Mouse (Mus musculus): ENCODE results near the gene Cdk15.
A peak's percentile ranks its signal among the peaks of the same experiment; 100 is the strongest.

Gene Cdk15

GRCm38 (mm10) chr1:59377312-59377711 is 120.6 kb downstream of the Cdk15 start:
- no peak for DNase-seq (ENCODE audit: low spot score)

DNA sequence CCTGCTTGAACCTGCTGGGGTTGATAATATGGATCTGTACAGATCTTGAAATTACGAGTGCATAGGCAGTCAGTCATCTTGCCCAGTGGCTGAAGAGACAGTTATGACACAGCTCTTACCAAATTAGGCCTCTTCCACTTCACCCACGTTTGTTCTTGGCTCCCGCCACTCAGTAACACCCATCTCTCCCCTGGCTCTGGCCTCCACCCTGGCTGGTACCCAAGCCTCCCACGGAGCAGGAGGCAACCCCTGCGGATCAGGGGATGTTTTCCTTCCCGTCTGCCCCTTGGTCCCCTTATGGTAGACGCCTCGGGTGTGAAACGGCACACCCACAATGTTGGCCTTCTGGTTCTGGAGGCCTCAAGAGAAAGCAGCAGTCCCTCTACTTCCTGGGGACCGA is 124.2 kb downstream of the Cdk15 start:
- DNase-seq (ENCODE audit: low spot score) = no peak

GRCm38 (mm10) chr1:59381483-59381882 is 124.8 kb downstream of the Cdk15 start:
- DNase-seq (ENCODE audit: low spot score) = no peak

- no peak for DNase-seq (ENCODE audit: low spot score)
Observed at GRCm38 (mm10) chr1:59382516-59382915, 125.8 kb downstream of the Cdk15 start.

GRCm38 (mm10) chr1:59383049-59383610 is 126.4 kb downstream of the Cdk15 start:
- DNase-seq (ENCODE audit: low spot score) = no peak

GRCm38 (mm10) chr1:59384400-59384799 is 127.7 kb downstream of the Cdk15 start:
- no peak for DNase-seq (ENCODE audit: low spot score)

- DNase-seq (ENCODE audit: low spot score) = no peak
Observed at GRCm38 (mm10) chr1:59385641-59386040, 128.9 kb downstream of the Cdk15 start.

GRCm38 (mm10) chr1:59387542-59388314 is 131.0 kb downstream of the Cdk15 start:
- DNase-seq (ENCODE audit: low spot score) = no peak

GRCm38 (mm10) chr1:59389181-59389580 is 132.5 kb downstream of the Cdk15 start:
- no peak for DNase-seq (ENCODE audit: low spot score)

- DNase-seq (ENCODE audit: low spot score) = no peak
Observed at GRCm38 (mm10) chr1:59391736-59392135, 135.0 kb downstream of the Cdk15 start.

DNA sequence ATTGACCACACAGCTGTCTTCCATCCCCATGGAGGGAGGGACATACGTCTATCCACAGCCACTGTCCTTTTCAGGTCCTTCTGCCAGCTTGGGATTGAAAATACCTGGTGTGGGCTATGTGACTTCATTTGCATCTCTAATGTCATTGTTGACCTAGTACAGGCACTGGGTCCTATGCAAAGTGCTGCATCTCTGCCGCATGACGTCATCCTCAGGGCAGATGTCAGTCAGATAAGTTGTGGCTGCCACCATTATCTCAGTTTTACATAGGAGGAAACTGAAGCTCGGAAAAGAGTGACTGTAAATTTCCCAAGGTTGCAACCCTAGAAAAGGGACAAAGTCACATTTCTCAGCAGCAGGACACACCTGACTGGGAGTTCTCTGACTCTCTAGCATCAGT is 137.4 kb downstream of the Cdk15 start:
- DNase-seq (ENCODE audit: low spot score) = no peak

DNA sequence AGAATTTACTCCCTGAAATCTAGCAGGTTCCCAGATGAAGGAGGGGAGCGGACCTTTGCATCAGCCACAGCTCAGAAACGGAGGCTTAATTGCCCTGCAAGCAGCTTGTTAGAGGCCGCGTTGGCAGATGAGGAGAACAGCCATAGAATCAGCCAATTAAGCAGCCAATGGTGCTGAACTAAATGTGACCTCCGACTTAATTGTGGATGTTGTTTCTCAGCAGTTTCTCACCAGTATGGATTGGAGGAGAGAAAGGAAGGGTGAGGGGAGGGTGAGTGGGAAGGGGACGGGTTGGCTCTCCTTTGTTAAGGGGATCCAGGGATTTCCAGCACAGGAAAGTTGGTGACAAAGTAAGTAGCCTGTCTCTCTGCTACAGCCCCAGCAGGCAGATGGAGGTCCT is 137.9 kb downstream of the Cdk15 start:
- peak; percentile 63 for DNase-seq (ENCODE audit: low spot score)

DNA sequence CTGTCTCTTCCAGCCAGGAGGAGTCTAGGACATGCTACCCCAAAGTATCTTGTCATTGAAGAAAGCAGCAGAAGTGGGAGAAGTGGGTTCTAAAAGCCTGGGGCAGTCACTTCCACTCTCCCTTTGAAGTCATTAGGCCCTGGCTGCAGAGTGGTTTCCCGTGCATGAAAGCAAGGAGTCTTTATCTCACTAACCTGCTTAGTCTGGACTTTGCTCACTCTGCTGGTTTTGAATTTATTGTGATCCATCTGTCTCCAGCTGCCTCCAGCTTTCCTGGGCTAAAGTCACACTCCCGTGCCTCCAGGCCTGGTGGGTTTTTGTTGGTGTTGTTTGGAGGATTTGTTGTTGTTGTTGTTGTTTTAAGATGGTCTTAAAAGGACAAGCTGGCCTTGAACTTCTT is 139.3 kb downstream of the Cdk15 start:
- no peak for DNase-seq (ENCODE audit: low spot score)

- no peak for DNase-seq (ENCODE audit: low spot score)
Observed at GRCm38 (mm10) chr1:59399554-59400325, 143.0 kb downstream of the Cdk15 start.

DNA sequence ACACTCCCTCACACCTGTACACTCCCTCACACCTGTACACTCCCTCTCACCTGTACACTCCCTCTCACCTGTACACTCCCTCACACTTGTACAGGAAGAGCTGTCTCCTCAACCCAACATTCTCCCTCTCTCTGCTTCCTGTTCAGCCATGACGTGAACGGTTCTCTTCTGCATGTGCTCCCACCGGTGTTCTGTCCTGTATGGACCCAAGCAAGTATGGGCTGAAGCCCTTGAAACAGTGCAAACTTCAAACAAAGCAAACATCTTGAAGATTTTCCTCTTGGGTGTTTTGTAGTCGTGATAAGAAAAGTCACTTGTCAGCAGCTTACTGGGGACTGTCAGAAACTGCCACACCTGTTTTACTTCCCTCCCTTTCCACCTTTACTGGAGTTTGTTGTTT is 144.5 kb downstream of the Cdk15 start:
- no peak for DNase-seq (ENCODE audit: low spot score)
